Mouse (Mus musculus) forebrain, embryonic 15.5 days (tissue): ENCODE measurements at regions not wholly inside any gene's neighbourhood (a gene's known extent, or its start where the extent isn't known, plus 50 kb on each side); places are given as distances from the start of the nearest gene placed in this dataset.

ENCODE experiments used
- ATAC-seq: fragments of 200-750 bp; cut with Nextera tagmentation; replicated peaks from 2 replicates; pipeline ENCODE4 v1.8.0; 2017; ENCODE audit warnings: mild to moderate bottlenecking, moderate TSS enrichment, moderate library complexity
- H3K27ac ChIP-seq: fragments of 300-500 bp; sonication (generic); replicated peaks from 2 replicates; pipeline ENCODE4 v1.5.1; 2015; ENCODE audit warnings: mild to moderate bottlenecking, inconsistent platforms
- H3K27me3 ChIP-seq: fragments of 300-500 bp; sonication (generic); 2 replicates; pipeline ENCODE4 v1.6.1; 2015; ENCODE audit warnings: inconsistent platforms
- H3K36me3 ChIP-seq: fragments of 300-500 bp; sonication (generic); 2 replicates; pipeline ENCODE4 v1.6.1; 2015; ENCODE audit warnings: mild to moderate bottlenecking, inconsistent platforms
- H3K4me1 ChIP-seq: fragments of 300-500 bp; sonication (generic); 2 replicates; pipeline ENCODE4 v1.6.1; 2015; ENCODE audit warnings: inconsistent platforms
- H3K4me2 ChIP-seq: fragments of 300-500 bp; sonication (generic); replicated peaks from 2 replicates; pipeline ENCODE4 v1.6.1; 2015; ENCODE audit warnings: mild to moderate bottlenecking, inconsistent platforms
- H3K4me3 ChIP-seq: fragments of 300-500 bp; sonication (generic); 2 replicates; pipeline ENCODE4 v1.5.1; 2015; ENCODE audit warnings: mild to moderate bottlenecking, inconsistent platforms
- H3K9ac ChIP-seq: fragments of 300-500 bp; sonication (generic); replicated peaks from 2 replicates; pipeline ENCODE4 v1.6.1; 2015; ENCODE audit warnings: mild to moderate bottlenecking, inconsistent platforms
- H3K9me3 ChIP-seq: fragments of 300-500 bp; sonication (generic); 2 replicates; pipeline ENCODE4 v1.6.1; 2016; ENCODE audit warnings: inconsistent platforms
- WGBS: fragments of 180-500 bp; shearing (Covaris S2); methylation state at CpG from one replicate; pipeline ENCODE4 v1.1.7; 2015; ENCODE audit warnings: mixed read lengths; 5-methylcytosine and 5-hydroxymethylcytosine counted together

DNA sequence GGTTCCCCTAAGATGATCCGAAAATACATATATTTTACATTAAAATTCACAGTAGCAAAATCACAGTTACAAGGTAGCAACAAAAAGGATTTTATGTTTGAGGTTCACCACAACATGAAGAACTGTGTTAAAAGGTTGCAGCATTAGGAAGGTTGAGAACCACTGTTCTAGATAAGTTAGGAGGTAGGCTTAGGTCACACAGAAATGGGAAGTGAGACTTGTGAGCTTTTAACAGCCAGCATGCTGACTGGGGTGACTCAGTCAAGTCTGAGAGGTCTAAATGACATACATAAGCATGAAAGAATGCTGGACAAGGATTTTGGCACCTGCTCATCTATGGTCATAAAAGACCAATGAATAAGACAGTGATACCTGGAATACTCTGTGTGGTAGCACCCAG is 207.2 kb upstream of the Cdyl start:
- 89% methylated on average over 1 of the region's 1 CpGs for WGBS
- no peaks in the 10 kb centered on the region for H3K36me3 ChIP-seq
- H3K27ac ChIP-seq = no peak overlapping the region
- no peaks in the 10 kb centered on the region for H3K27me3 ChIP-seq
- no peaks in the 10 kb centered on the region for H3K9me3 ChIP-seq
- H3K9ac ChIP-seq = no peak overlapping the region
- ATAC-seq = no peak
- no peak overlapping the region for H3K4me3 ChIP-seq
- H3K4me1 ChIP-seq = no peaks in the 10 kb centered on the region
- no peak overlapping the region for H3K4me2 ChIP-seq

DNA sequence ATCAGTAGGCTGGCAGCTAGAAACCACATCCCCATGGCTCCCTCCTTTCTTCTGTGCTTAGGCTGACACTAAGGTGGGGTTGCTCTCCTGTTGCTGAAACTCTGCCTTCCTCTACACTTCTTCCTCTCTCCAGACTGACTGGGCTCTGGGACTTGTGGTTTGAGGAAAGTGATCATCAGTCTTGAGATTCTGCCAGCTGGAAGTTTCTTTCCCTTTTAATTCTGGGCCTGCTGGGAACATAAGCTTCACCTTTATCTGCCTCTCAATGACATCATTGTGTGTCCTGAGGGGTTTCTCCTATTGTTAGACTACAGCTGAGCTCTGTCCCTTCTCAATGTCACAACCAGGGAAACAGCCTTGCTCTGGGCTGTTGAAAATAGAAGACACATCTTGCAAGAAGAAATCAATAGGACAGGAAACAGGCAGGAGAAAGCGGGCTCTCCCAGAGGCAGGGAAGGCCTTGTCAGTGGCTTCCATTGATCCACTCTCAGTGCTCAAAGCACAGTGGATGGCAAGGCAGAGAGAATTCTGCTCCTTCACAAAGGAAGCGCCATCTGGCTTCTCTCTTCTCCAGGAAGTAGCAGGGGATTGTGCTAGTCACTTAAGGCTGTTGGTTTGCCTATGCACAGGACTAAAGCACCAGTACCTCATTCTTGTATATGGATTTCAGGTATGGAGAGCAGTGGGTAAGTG is 206.3 kb upstream of the Cdyl start:
- 55% methylated on average over 2 of the region's 2 CpGs for WGBS
- Histone ChIP-seq H3K4me3 (no peak overlapping the region), H3K36me3 (no peaks in the 10 kb centered on the region), H3K27ac (no peak overlapping the region), H3K9me3 (no peaks in the 10 kb centered on the region), H3K27me3 (no peaks in the 10 kb centered on the region), H3K4me1 (no peaks in the 10 kb centered on the region), H3K4me2 (no peak overlapping the region), H3K9ac (no peak overlapping the region)
- ATAC-seq = no peak

DNA sequence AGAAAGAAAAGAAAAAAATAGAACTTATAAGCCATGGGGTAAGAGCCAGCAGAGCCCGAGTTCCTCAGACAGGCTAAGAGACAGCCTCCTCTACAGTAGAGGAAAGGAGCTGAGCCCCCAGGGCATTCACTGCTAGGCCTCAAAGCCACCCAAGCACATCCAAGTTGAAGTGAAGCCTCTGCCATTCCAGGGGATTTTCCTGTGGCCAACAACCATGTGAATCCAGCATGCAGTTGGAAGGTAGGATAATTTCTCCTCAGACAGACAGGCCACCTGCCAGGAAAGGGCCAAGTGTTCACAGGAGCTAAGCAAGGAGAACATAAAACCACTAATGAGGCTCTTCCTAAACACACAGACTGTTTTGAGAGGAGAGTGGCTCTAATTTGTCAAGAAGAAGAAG is 199.6 kb upstream of the Cdyl start:
- Histone ChIP-seq H3K9me3 (no peaks in the 10 kb centered on the region), H3K36me3 (no peaks in the 10 kb centered on the region), H3K4me3 (no peak overlapping the region), H3K9ac (no peak overlapping the region), H3K4me2 (no peak overlapping the region), H3K4me1 (no peaks in the 10 kb centered on the region), H3K27me3 (no peaks in the 10 kb centered on the region), H3K27ac (no peak overlapping the region)
- WGBS = 88% methylated on average over 1 of the region's 1 CpGs
- ATAC-seq = no peak

DNA sequence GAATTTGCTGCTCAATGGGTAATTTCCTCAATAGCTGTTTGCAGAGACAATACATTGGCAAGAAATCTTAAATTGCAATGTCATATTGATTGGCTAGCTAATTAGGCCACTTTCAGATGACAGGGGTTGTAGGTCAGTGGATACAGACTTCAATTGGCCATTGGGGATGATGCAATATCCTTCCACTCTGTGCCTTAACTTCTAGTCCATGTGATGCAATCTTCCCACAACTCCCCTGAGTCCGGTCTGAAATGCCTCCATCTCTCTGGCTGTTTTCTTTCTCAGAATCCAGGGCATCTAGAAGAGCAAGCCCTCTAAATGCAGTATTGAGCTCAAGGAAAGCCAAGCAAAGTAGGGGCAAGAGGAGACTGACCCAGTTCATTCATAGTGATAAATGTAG is 196.4 kb upstream of the Cdyl start:
- Histone ChIP-seq H3K4me2 (no peak overlapping the region), H3K9me3 (no peaks in the 10 kb centered on the region), H3K36me3 (no peaks in the 10 kb centered on the region), H3K27me3 (0 out of 2 replicates have a peak, but pooled peaks cover 4% of the 10 kb centered on the region), H3K4me1 (no peaks in the 10 kb centered on the region), H3K4me3 (no peak overlapping the region), H3K27ac (no peak overlapping the region), H3K9ac (no peak overlapping the region)
- ATAC-seq = no peak
- WGBS = 89% methylated on average over 1 of the region's 1 CpGs

DNA sequence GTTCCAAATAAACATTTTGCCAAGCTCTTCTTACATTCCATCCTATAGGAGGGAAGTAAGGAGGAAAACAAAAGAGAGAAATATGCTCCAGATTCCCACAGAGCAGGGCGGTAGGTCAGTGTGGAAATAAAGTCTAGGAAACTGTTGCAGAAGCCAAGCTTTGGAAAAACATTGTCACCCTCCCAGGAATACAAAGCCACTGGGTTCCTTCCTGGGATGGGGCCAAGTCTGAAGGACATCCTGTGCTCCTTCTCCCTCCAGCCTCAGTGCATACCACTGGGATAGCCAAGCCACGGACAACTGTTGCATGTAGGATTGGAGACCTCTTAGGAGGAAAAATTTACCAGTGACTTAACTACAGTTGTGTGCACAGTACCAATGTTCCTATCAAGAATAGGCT is 195.8 kb upstream of the Cdyl start:
- Histone ChIP-seq H3K4me3 (no peak overlapping the region), H3K36me3 (no peaks in the 10 kb centered on the region), H3K27ac (no peak overlapping the region), H3K9me3 (no peaks in the 10 kb centered on the region), H3K4me1 (no peaks in the 10 kb centered on the region), H3K4me2 (no peak overlapping the region), H3K9ac (no peak overlapping the region), H3K27me3 (0 out of 2 replicates have a peak, but pooled peaks cover 4% of the 10 kb centered on the region)
- ATAC-seq = no peak
- WGBS = 85% methylated on average over 2 of the region's 2 CpGs

DNA sequence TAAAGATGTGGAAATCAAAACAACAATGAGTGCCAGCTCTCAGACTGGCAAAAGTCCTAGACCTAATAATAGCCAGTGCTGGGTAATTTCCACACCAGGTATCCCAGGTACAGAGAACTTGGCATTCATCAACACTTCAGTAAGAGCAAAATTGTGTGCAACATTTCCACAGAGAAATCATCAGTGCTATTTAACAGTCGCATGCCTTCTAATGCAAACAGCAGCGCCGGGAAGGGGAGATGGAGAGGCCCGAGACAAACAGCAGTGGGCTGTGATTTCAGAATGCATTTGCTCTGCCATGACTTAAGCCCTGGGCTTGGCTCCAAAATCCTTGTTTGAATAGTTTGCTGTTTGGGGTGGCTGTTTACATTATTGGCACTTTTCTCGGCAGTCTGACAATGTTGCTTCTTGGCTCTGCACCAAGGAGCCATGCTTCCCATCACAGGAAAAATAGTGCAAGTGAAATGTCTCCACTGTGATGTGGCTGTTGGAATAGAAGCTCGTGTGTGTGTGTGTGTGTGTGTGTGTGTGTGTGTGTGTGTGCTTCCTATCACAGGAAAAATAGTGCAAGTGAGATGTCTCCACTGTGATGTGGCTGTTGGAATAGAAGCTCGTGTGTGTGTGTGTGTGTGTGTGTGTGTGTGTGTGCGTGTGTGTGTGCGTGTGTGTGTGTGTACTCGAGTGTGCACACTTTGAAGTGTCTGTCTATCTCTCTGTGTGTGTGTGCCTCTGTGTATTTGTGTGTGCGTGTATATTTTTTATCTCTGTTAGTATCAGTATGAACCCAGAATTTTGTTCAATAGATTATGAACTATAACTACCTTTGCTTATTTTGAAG is 190.1 kb upstream of the Cdyl start:
- Histone ChIP-seq H3K9me3 (no peaks in the 10 kb centered on the region), H3K4me2 (no peak overlapping the region), H3K27ac (0 out of 2 replicates have a peak overlapping the region, but pooled peaks have one; percentile 15), H3K36me3 (no peaks in the 10 kb centered on the region), H3K27me3 (peaks cover 12% of the 10 kb centered on the region), H3K4me1 (peaks cover 5% of the 10 kb centered on the region; the same call in 1 of the 2 replicates), H3K9ac (no peak overlapping the region), H3K4me3 (no peak overlapping the region)
- 35% methylated on average over 11 of the region's 11 CpGs for WGBS
- peak; percentile 88 for ATAC-seq

DNA sequence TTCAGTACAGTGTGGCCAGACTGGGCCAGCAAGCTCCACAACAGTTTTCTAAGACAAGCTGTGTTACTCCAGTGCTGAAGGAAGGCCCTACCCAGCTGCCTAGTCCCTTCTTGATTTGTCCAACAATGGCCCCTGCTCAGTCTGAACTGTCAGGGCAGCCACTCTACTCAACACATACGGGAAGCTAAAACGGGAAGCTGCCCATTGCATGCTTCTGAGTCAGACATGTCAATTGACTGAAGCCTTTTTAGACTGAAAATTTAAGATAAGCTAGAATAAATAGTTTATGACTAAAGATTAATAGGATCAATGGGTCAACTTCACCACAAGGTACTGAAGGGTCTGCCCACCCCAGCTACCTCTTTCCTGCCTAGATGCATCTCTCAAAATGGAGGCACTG is 181.4 kb upstream of the Cdyl start:
- ATAC-seq = no peak

DNA sequence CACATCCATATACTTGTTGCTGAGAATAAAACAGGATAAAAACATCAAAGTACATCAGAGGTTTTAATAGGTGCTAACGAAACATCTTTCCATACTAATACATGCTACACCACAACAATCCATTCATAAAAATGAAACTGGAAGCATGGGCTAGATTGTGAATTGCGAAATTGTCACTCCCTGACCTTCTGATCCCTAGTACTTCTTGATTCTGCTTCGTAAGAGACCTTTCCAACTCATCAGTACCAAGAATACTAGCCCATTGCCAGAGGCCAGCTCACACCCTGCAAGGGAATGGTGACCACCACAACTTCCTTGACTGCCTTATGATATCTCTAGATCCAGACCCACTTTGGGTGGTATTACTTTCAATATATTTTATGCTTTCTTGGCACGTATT is 177.3 kb upstream of the Cdyl start:
- Histone ChIP-seq H3K27ac (no peak overlapping the region), H3K27me3 (no peaks in the 10 kb centered on the region), H3K4me3 (no peak overlapping the region), H3K4me2 (no peak overlapping the region), H3K9me3 (no peaks in the 10 kb centered on the region), H3K9ac (no peak overlapping the region), H3K4me1 (no peaks in the 10 kb centered on the region), H3K36me3 (no peaks in the 10 kb centered on the region)
- WGBS = 92% methylated on average over 4 of the region's 4 CpGs
- no peak for ATAC-seq

More for the DNA sequence above, 181.4 kb upstream of the Cdyl start:
- Histone ChIP-seq H3K9me3 (no peaks in the 10 kb centered on the region), H3K36me3 (no peaks in the 10 kb centered on the region), H3K4me3 (no peak overlapping the region), H3K4me2 (no peak overlapping the region), H3K27me3 (no peaks in the 10 kb centered on the region), H3K27ac (no peak overlapping the region), H3K4me1 (no peaks in the 10 kb centered on the region), H3K9ac (no peak overlapping the region)
- 92% methylated on average over 2 of the region's 2 CpGs for WGBS

DNA sequence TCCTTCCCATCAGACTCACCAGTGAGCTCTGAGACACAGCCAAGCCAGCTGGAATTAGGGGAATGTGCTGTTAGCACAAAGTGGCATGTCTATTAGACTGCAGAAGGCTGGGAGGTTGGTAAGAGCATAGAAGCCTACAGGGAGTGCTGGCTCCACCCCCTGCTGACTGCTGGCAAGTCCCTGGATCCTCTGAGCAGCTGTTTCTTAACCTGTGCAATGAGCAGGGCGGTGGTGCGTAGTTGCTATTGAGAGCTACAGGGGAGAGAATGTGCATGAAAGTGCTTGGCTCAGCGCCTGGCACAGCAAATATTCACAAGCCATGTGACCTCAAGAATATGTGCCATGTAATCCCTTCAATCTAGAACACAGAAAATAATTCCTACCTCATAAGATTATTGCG is 173.5 kb upstream of the Cdyl start:
- Histone ChIP-seq H3K36me3 (no peaks in the 10 kb centered on the region), H3K27ac (no peak overlapping the region), H3K9me3 (0 out of 2 replicates have a peak, but pooled peaks cover 3% of the 10 kb centered on the region), H3K4me3 (no peak overlapping the region), H3K4me2 (no peak overlapping the region), H3K9ac (no peak overlapping the region), H3K4me1 (no peaks in the 10 kb centered on the region), H3K27me3 (no peaks in the 10 kb centered on the region)
- 70% methylated on average over 4 of the region's 4 CpGs for WGBS
- no peak for ATAC-seq

DNA sequence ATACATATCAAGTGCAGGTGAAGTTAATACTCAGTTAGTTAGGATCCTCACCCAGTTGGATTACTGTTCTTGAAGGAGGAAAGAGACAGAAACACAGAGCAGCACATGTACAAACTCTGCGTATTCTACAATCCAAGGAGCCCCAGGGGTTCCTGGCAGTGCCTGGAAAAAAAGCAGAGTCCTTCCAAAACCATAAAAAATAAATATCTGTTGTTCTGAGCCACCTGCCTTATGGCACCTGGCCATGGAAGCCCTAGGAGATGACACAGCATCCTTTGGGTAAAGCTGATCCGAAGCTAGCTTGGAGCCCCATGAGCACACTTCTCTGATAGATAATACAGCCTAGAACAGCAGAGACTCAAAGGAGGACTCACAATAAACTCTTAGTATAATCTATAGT is 159.9 kb upstream of the Cdyl start:
- Histone ChIP-seq H3K4me2 (no peak overlapping the region), H3K9me3 (no peaks in the 10 kb centered on the region), H3K36me3 (no peaks in the 10 kb centered on the region), H3K27ac (no peak overlapping the region), H3K4me3 (no peak overlapping the region), H3K27me3 (no peaks in the 10 kb centered on the region), H3K4me1 (peaks cover 26% of the 10 kb centered on the region), H3K9ac (no peak overlapping the region)
- no peak for ATAC-seq
- WGBS = 80% methylated on average over 2 of the region's 2 CpGs

DNA sequence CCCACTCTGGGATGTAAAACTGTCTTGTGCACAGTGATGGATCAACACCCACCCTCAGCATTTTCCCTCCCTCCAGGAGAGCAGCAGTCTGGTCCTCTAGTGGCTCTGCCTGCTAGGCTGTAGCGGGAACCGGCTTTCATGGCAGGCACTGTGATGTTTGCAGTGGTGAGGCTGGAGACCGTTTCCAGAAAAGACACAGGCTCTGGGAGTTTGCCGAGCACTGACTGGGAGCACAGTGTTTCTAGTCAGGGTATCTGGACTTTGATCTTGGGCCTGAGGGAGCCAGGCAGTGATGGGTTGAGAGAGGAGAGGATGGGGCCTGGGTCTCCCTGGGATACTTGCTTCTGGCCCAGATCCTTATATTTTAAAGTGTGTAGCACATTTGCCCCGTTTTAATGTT is 158.7 kb upstream of the Cdyl start:
- ATAC-seq = no peak

DNA sequence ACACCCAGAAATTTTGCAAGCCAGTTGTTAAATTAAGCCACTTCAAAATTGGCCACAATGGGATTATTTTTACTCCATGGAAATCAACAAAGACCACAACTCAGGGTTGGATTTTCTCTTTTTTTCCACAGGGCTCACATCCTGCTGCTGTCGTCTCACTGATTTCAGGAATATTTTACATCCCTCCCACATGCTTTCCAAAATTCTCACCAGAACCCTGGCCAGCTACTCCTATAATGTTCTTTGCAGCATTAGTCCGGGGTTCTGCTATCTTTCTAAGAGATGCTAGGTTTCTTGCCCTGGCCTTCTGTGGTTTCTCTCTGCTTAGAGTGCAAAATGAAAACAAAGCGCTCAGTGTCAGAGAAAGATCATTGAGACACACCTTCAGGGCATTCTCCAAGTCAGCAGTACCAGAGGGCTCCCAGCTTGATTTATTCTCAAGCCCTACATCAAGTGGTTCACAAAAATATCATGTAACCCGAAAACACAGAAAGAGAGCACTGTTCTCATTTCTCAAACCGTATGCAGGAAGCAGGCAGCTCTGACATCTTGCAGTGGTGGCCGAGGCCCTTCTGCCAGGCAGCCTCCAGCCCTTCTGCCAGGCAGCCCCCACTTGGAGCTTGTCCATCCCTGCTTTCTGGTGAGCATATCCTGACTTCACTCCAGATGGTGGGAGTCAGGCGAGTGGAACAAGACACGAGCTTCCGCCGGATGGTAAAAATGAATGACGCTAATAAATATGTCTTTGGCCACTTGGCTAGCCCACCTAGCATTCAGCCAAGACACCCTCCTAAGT is 158.1 kb upstream of the Cdyl start:
- Histone ChIP-seq H3K4me2 (no peak overlapping the region; the same call in 1 of the 2 replicates), H3K36me3 (no peaks in the 10 kb centered on the region), H3K27ac (peak overlapping the region; percentile 15), H3K9me3 (no peaks in the 10 kb centered on the region), H3K4me3 (no peak overlapping the region), H3K4me1 (peaks cover 26% of the 10 kb centered on the region), H3K9ac (no peak overlapping the region), H3K27me3 (no peaks in the 10 kb centered on the region)
- 42% methylated on average over 11 of the region's 11 CpGs for WGBS
- peak; percentile 78 for ATAC-seq

More for the DNA sequence above, 158.7 kb upstream of the Cdyl start:
- no peaks in the 10 kb centered on the region for H3K27me3 ChIP-seq
- 67% methylated on average over 5 of the region's 5 CpGs for WGBS
- no peaks in the 10 kb centered on the region for H3K36me3 ChIP-seq
- H3K4me3 ChIP-seq = no peak overlapping the region
- no peaks in the 10 kb centered on the region for H3K9me3 ChIP-seq
- no peak overlapping the region for H3K4me2 ChIP-seq
- H3K9ac ChIP-seq = no peak overlapping the region
- H3K4me1 ChIP-seq = peaks cover 26% of the 10 kb centered on the region
- H3K27ac ChIP-seq = no peak overlapping the region
